Mouse (Mus musculus) stomach, embryonic 16.5 days (tissue): ENCODE data around the gene Vars. TPM values are rescaled to one million over a fixed set of nuclear protein-coding genes. Genes with fewer than 3 reads are reported as not detected.

Experiments used
- ATAC-seq: fragments of 200-750 bp; cut with Nextera tagmentation; 2 replicates; pipeline ENCODE4 v1.8.0; 2017; ENCODE audit warnings: moderate number of reproducible peaks, moderate TSS enrichment; ENCODE audit not compliant: insufficient read depth, low FRiP score
- H3K27ac ChIP-seq: fragments of 300-500 bp; sonication (generic); 2 replicates; pipeline ENCODE4 v1.5.1; 2014; ENCODE audit warnings: low read length
- H3K27me3 ChIP-seq: fragments of 300-500 bp; sonication (generic); 2 replicates; pipeline ENCODE4 v1.6.1; 2014; ENCODE audit warnings: low read length, control low read depth, mixed read lengths; ENCODE audit not compliant: control insufficient read depth, insufficient read depth
- H3K36me3 ChIP-seq: fragments of 300-500 bp; sonication (generic); 2 replicates; pipeline ENCODE4 v1.6.1; 2014; ENCODE audit warnings: low read length; ENCODE audit not compliant: control insufficient read depth, insufficient read depth
- H3K4me1 ChIP-seq: fragments of 300-500 bp; sonication (generic); 2 replicates; pipeline ENCODE4 v1.6.1; 2014; ENCODE audit warnings: low read length, control low read depth, mixed read lengths; ENCODE audit not compliant: control insufficient read depth, insufficient read depth
- H3K4me2 ChIP-seq: fragments of 300-500 bp; sonication (generic); 2 replicates; pipeline ENCODE4 v1.6.1; 2014; ENCODE audit warnings: low read depth, low read length, mixed read lengths
- H3K4me3 ChIP-seq: fragments of 300-500 bp; sonication (generic); replicated peaks from 2 replicates; pipeline ENCODE4 v1.5.1; 2014; ENCODE audit warnings: mild to moderate bottlenecking, low read length
- H3K9ac ChIP-seq: fragments of 300-500 bp; sonication (generic); 2 replicates; pipeline ENCODE4 v1.6.1; 2014; ENCODE audit warnings: low read length
- H3K9me3 ChIP-seq: fragments of 300-500 bp; sonication (generic); replicated peaks from 2 replicates; pipeline ENCODE4 v1.6.1; 2016; ENCODE audit warnings: low read length, control low read depth; ENCODE audit not compliant: control insufficient read depth
- WGBS: fragments of 180-500 bp; shearing (Covaris S2); extraction: QIAGEN DNeasy Blood & Tissue Kit; methylation state at CpG from one replicate; pipeline ENCODE4 v1.1.7; 2014; 5-methylcytosine and 5-hydroxymethylcytosine counted together
- polyA plus RNA-seq: library from polyadenylated mRNA; unstranded; fragments of >200 nt; fragmentation: Nextera tagmentation; extraction: Ambion mirVana; gene quantifications from 2 replicates; pipeline ENCODE4 v1.2.1, GENCODE M21; 2015

Vars gene
- polyA plus RNA-seq = 81.1 and 82.1 TPM in 2 replicates

- Histone ChIP-seq H3K4me2 (peak within 1 kb of the TSS; percentile 98), H3K27me3 (no peaks in the 10 kb centered on the region), H3K9me3 (no peaks in the 10 kb centered on the region), H3K4me1 (peaks cover 36% of the 10 kb centered on the region), H3K27ac (peak within 1 kb of the TSS; percentile 97), H3K36me3 (peaks cover 16% of the 10 kb centered on the region), H3K9ac (peak within 1 kb of the TSS; percentile 92), H3K4me3 (peak within 1 kb of the TSS; percentile 66)
- peak; percentile 92 for ATAC-seq
- under 1% methylated on average over 83 of the region's 83 CpGs for WGBS
Observed at GRCm38 (mm10) chr17:35000717-35001451, at the start of gene Vars. Gene Vars, plus strand, starts transcription at chr17:35000987.

GRCm38 (mm10) chr17:34951636-34952377 lies 49.0 kb upstream of the Vars start:
- peak overlapping the region; percentile 91 for H3K27ac ChIP-seq
- WGBS = under 1% methylated on average over 29 of the region's 29 CpGs
- peak; percentile 23; the same call in 1 of the 2 replicates for ATAC-seq

GRCm38 (mm10) chr17:34952378-34953040 lies 48.3 kb upstream of the Vars start:
- WGBS = 0% methylated on average over 23 of the region's 23 CpGs
- peak; percentile 75; the same call in 1 of the 2 replicates for ATAC-seq
- 0 out of 2 replicates have a peak, but pooled peaks cover 4% of the 10 kb centered on the region for H3K27me3 ChIP-seq
- H3K27ac ChIP-seq = peak overlapping the region; percentile 91
- peak overlapping the region; percentile 88 for H3K4me3 ChIP-seq
- peak overlapping the region; percentile 70 for H3K4me2 ChIP-seq
- peaks cover 10% of the 10 kb centered on the region; the same call in 1 of the 2 replicates for H3K36me3 ChIP-seq
- H3K4me1 ChIP-seq = peaks cover 4% of the 10 kb centered on the region; the same call in 1 of the 2 replicates
- peak overlapping the region; percentile 94 for H3K9ac ChIP-seq
- no peaks in the 10 kb centered on the region for H3K9me3 ChIP-seq

More at GRCm38 (mm10) chr17:34951636-34952377, 49.0 kb upstream of the Vars start:
- Histone ChIP-seq H3K9ac (peak overlapping the region; percentile 94), H3K4me2 (peak overlapping the region; percentile 70), H3K4me3 (peak overlapping the region; percentile 88), H3K36me3 (peaks cover 10% of the 10 kb centered on the region; the same call in 1 of the 2 replicates), H3K4me1 (peaks cover 4% of the 10 kb centered on the region; the same call in 1 of the 2 replicates), H3K27me3 (0 out of 2 replicates have a peak, but pooled peaks cover 4% of the 10 kb centered on the region), H3K9me3 (no peaks in the 10 kb centered on the region)

- H3K4me3 ChIP-seq = no peak overlapping the region
- ATAC-seq = no peak
- H3K4me2 ChIP-seq = 0 out of 2 replicates have a peak overlapping the region, but pooled peaks have one; percentile 70
- WGBS = 81% methylated on average over 3 of the region's 3 CpGs
- 0 out of 2 replicates have a peak, but pooled peaks cover 4% of the 10 kb centered on the region for H3K27me3 ChIP-seq
- peaks cover 4% of the 10 kb centered on the region; the same call in 1 of the 2 replicates for H3K4me1 ChIP-seq
- H3K36me3 ChIP-seq = peaks cover 10% of the 10 kb centered on the region; the same call in 1 of the 2 replicates
- H3K9me3 ChIP-seq = no peaks in the 10 kb centered on the region
- H3K9ac ChIP-seq = no peak overlapping the region
- no peak overlapping the region for H3K27ac ChIP-seq
Observed at GRCm38 (mm10) chr17:34953258-34953657, 47.5 kb upstream of the Vars start.

- no peak overlapping the region for H3K4me3 ChIP-seq
- no peak for ATAC-seq
- no peak overlapping the region for H3K4me2 ChIP-seq
- no peaks in the 10 kb centered on the region for H3K9me3 ChIP-seq
- H3K36me3 ChIP-seq = peaks cover 10% of the 10 kb centered on the region; the same call in 1 of the 2 replicates
- H3K9ac ChIP-seq = no peak overlapping the region
- WGBS = 87% methylated on average over 4 of the region's 4 CpGs
- peaks cover 4% of the 10 kb centered on the region; the same call in 1 of the 2 replicates for H3K4me1 ChIP-seq
- H3K27me3 ChIP-seq = 0 out of 2 replicates have a peak, but pooled peaks cover 4% of the 10 kb centered on the region
- no peak overlapping the region for H3K27ac ChIP-seq
Observed at GRCm38 (mm10) chr17:34953904-34954303, 46.9 kb upstream of the Vars start.

- WGBS = 91% methylated on average over 4 of the region's 4 CpGs
- no peak for ATAC-seq
Observed at GRCm38 (mm10) chr17:34954831-34955230, 46.0 kb upstream of the Vars start.

GRCm38 (mm10) chr17:34955884-34956283 lies 44.9 kb upstream of the Vars start:
- no peak overlapping the region for H3K4me3 ChIP-seq
- 0 out of 2 replicates have a peak, but pooled peaks cover 4% of the 10 kb centered on the region for H3K27me3 ChIP-seq
- H3K27ac ChIP-seq = no peak overlapping the region
- H3K9me3 ChIP-seq = no peaks in the 10 kb centered on the region
- no peaks in the 10 kb centered on the region for H3K36me3 ChIP-seq
- H3K9ac ChIP-seq = no peak overlapping the region
- ATAC-seq = no peak
- 75% methylated on average over 3 of the region's 3 CpGs for WGBS
- peaks cover 6% of the 10 kb centered on the region for H3K4me1 ChIP-seq
- H3K4me2 ChIP-seq = no peak overlapping the region

More at GRCm38 (mm10) chr17:34954831-34955230, 46.0 kb upstream of the Vars start:
- Histone ChIP-seq H3K27ac (no peak overlapping the region), H3K4me3 (no peak overlapping the region), H3K4me2 (no peak overlapping the region), H3K9ac (no peak overlapping the region), H3K36me3 (peaks cover 6% of the 10 kb centered on the region; the same call in 1 of the 2 replicates), H3K4me1 (peaks cover 4% of the 10 kb centered on the region; the same call in 1 of the 2 replicates), H3K9me3 (no peaks in the 10 kb centered on the region), H3K27me3 (0 out of 2 replicates have a peak, but pooled peaks cover 4% of the 10 kb centered on the region)

- H3K4me2 ChIP-seq = no peak overlapping the region
- no peak overlapping the region for H3K27ac ChIP-seq
- H3K27me3 ChIP-seq = 0 out of 2 replicates have a peak, but pooled peaks cover 4% of the 10 kb centered on the region
- H3K9ac ChIP-seq = no peak overlapping the region
- H3K36me3 ChIP-seq = no peaks in the 10 kb centered on the region
- peaks cover 8% of the 10 kb centered on the region for H3K4me1 ChIP-seq
- H3K4me3 ChIP-seq = no peak overlapping the region
- ATAC-seq = no peak
- no peaks in the 10 kb centered on the region for H3K9me3 ChIP-seq
- WGBS = 41% methylated on average over 1 of the region's 1 CpGs
Observed at GRCm38 (mm10) chr17:34956340-34956739, 44.4 kb upstream of the Vars start.
